Mouse (Mus musculus): ENCODE results near the gene Fbxo47. TPM values are rescaled to one million over a fixed set of nuclear protein-coding genes. Genes with fewer than 3 reads are reported as not detected.

Fbxo47 gene
- polyA plus RNA-seq (2016; fragmentation: Nextera tagmentation; extraction: Ambion mirVana) = 0.87 and 1.5 TPM in 2 replicates

DNA sequence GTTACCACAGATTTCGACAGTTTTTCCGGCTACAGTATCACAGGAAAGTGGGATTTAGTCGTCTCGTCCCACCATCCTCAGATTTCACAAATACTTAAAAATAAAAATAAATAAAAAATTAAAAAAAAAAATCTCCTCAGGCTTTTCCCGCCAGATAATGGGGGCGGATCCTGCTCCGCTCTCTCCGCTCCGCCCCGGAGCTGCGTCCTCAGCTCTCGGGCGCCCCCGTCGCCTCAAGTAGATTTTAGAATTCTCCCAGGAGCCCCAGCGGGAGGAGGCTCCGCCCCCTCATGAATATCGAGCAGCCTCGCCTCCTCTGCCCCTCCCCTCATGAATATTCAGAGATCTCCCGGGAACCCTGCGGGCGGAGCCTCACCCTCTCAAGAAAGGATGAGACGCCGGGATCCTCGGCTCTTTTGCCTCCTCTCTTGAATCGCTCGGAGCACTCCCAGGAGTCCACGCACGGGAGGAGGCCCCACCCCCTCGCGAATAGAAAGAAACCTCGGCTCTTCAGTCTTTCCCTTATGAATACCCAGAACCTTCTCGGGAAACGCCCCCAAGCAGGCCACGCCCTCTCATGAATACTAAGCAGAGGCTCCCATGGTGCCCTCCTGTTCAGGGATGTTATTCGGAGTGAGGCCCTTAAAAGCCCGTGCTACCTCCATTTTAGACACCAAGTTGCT lies at the start of gene Fbxo47:
Gene Fbxo47, minus strand, starts transcription at position 237 of the 683 bp plus-strand sequence.
- peak within 1 kb of the TSS; percentile 71 for H3K4me2 ChIP-seq

DNA sequence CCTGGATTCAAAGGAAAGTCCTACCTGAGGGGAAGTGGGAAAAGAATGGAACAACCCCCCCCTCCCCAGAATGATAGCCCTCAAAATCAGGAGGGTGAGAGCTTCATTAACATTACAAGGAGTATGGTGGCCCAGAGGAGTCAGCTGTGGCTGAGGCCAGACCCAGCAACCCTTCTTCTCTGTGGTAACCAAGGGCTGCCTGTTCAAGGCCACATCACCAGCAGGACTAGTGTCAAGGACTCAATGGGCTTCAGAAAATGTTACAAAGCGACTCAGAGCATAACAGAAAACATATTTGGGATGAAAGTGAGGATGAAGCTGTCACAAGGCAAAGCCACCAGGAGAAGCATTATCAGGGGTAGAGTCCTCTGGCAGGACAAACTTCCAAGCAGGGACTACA lies 49.6 kb upstream of the Fbxo47 start:
- H3K27ac ChIP-seq (ENCODE audit: poor library complexity, severe bottlenecking) = no peak overlapping the region
- ATAC-seq (ENCODE audit: insufficient number of reproducible peaks, low FRiP score) = no peak
- 71% methylated on average over 1 of the region's 1 CpGs for WGBS

More for the DNA sequence above, at the start of gene Fbxo47:
- H3K27me3 ChIP-seq (replicated peaks) = no peaks in the 10 kb centered on the region
- H3K36me3 ChIP-seq = no peaks in the 10 kb centered on the region
- H3K4me1 ChIP-seq (replicated peaks) = no peaks in the 10 kb centered on the region
- 0 out of 2 replicates have a peak, but pooled peaks cover 2% of the 10 kb centered on the region for H3K9me3 ChIP-seq (replicated peaks)
- peak within 1 kb of the TSS; percentile 70 for H3K27ac ChIP-seq (ENCODE audit: poor library complexity, severe bottlenecking)
- 0% methylated on average over 37 of the region's 37 CpGs for WGBS
- peak within 1 kb of the TSS; percentile 60 for H3K9ac ChIP-seq
- ATAC-seq (ENCODE audit: insufficient number of reproducible peaks, low FRiP score) = peak; percentile 93
- peak within 1 kb of the TSS; percentile 60 for H3K4me3 ChIP-seq

DNA sequence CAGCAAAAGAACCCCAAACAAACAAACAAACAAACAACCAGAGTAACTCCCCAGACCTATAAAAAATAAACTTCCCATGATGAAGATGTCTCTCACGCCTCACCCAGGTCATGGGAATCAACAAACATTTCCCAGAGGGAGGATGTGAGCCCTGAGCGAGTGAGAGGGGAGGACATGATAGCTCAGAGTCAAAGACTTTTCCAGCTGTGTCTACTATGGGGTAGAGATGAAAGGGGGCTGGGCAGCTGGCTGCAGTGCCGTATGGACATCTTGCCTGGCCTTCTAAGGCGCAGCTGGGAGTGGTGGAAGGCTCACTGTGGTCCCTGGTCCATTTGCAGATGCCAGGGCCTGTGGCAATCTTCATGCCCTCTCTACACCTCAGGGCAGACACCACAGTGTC lies 45.0 kb upstream of the Fbxo47 start:
- no peak overlapping the region for H3K27ac ChIP-seq (ENCODE audit: poor library complexity, severe bottlenecking)
- H3K27me3 ChIP-seq (replicated peaks) = peaks cover 4% of the 10 kb centered on the region; the same call in 1 of the 2 replicates
- no peak overlapping the region for H3K9ac ChIP-seq
- WGBS = 70% methylated on average over 4 of the region's 4 CpGs
- ATAC-seq (ENCODE audit: insufficient number of reproducible peaks, low FRiP score) = no peak
- no peaks in the 10 kb centered on the region for H3K36me3 ChIP-seq
- H3K4me1 ChIP-seq (replicated peaks) = no peaks in the 10 kb centered on the region
- H3K9me3 ChIP-seq (replicated peaks) = no peaks in the 10 kb centered on the region
- no peak overlapping the region for H3K4me2 ChIP-seq
- no peak overlapping the region for H3K4me3 ChIP-seq

More for the DNA sequence above, 49.6 kb upstream of the Fbxo47 start:
- Histone ChIP-seq H3K4me1 (replicated peaks) (no peaks in the 10 kb centered on the region), H3K36me3 (no peaks in the 10 kb centered on the region), H3K9ac (no peak overlapping the region), H3K9me3 (replicated peaks) (no peaks in the 10 kb centered on the region), H3K27me3 (replicated peaks) (peaks cover 9% of the 10 kb centered on the region), H3K4me2 (no peak overlapping the region), H3K4me3 (no peak overlapping the region)

DNA sequence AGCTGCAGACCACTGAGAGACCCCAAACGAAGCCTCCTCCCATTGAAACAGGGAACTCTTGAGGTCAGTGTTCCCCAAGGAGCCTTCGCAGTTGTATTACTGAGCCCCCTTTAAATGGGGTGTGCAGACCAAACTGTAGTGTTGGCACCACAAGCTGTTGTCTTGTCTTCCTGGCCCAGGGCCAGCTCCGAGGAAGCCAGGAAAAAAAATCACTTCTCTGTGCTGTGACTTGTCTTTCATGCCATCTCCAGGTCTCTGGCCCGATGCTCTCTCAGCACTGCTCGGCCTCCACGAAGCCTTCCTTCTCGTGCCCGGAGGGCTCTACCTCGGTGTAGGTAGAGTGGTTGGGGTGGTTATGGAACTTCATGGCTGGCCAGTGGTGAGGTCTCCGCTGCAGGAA lies 40.3 kb upstream of the Fbxo47 start:
- Histone ChIP-seq H3K27me3 (replicated peaks) (peaks cover 4% of the 10 kb centered on the region; the same call in 1 of the 2 replicates), H3K9me3 (replicated peaks) (peaks cover 1% of the 10 kb centered on the region; the same call in 1 of the 2 replicates), H3K36me3 (no peaks in the 10 kb centered on the region), H3K4me2 (no peak overlapping the region), H3K4me1 (replicated peaks) (no peaks in the 10 kb centered on the region), H3K27ac (ENCODE audit: poor library complexity, severe bottlenecking) (no peak overlapping the region), H3K9ac (no peak overlapping the region), H3K4me3 (no peak overlapping the region)
- WGBS = 89% methylated on average over 10 of the region's 10 CpGs
- no peak for ATAC-seq (ENCODE audit: insufficient number of reproducible peaks, low FRiP score)

DNA sequence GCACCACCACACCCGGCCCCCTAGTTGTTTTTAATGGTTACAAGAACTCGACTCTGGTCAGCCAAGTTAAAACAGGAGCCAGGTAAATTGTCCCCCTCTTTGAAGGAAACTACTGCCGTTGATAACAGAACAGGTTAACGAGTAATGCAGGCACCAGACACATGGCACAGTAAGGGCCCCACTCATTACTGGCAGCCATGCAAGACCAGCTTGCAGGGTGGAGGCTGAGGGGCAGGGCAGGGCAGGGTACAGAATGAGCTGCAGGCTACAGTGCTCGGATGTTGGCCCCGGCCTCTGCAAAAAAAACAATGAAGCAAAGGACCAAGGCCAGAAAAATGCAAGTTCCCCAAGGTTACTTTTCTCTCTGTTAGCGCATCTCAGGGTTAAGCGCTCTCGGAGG lies 39.7 kb upstream of the Fbxo47 start:
- Histone ChIP-seq H3K27ac (ENCODE audit: poor library complexity, severe bottlenecking) (no peak overlapping the region), H3K36me3 (no peaks in the 10 kb centered on the region), H3K27me3 (replicated peaks) (no peaks in the 10 kb centered on the region), H3K9ac (no peak overlapping the region), H3K4me1 (replicated peaks) (no peaks in the 10 kb centered on the region), H3K9me3 (replicated peaks) (peaks cover 3% of the 10 kb centered on the region; the same call in 1 of the 2 replicates), H3K4me2 (no peak overlapping the region), H3K4me3 (no peak overlapping the region)
- WGBS = 80% methylated on average over 9 of the region's 9 CpGs
- no peak for ATAC-seq (ENCODE audit: insufficient number of reproducible peaks, low FRiP score)

DNA sequence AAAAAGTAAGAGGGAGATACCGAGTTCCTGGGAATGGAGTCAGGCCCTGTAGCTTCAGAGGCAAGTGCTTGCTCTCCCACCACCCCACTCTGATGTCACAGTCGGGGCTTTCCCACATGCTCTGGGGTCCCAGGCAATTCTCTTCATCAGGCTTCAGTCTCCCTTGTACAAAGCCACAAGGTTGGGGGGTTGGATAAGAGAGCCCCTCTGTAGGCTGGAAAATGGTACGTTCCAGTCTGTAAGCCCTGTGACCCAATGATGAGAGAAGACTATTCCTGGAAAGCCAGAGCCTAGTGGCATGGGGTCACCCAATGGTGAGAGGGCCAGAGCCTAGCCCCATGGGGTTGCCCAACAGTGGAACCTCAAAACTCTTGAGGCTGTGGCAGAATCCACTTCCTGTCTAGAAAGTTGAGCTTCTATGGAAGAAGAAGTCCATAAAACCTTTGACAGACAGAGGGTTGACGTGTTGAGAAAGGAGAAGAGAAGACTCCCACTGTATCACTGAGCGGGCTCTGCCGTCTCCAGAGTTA lies 32.1 kb upstream of the Fbxo47 start:
- Histone ChIP-seq H3K9me3 (replicated peaks) (peaks cover 3% of the 10 kb centered on the region), H3K27me3 (replicated peaks) (no peaks in the 10 kb centered on the region), H3K4me2 (no peak overlapping the region), H3K36me3 (no peaks in the 10 kb centered on the region), H3K27ac (ENCODE audit: poor library complexity, severe bottlenecking) (no peak overlapping the region), H3K4me1 (replicated peaks) (no peaks in the 10 kb centered on the region), H3K9ac (no peak overlapping the region), H3K4me3 (no peak overlapping the region)
- 85% methylated on average over 6 of the region's 6 CpGs for WGBS
- ATAC-seq (ENCODE audit: insufficient number of reproducible peaks, low FRiP score) = no peak

DNA sequence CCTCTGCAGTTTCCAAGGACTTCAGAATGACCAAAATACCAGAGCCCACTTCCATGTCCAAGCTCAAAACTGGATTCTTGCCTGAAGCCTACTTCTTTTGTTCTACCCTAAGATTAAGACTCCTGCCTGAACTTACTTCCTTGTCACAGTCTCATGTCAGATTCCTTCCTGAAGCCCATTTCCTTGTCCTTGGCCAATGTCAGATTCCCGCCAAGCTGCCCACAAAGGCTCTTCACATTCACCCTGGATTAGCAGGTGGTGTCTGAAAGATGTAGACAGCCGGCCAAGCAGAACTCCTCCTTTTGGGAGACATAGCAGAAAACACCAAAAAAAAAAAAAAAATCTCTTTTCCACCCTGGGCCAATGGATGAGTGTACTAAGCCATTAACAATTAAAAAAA lies 31.5 kb upstream of the Fbxo47 start:
- no peak overlapping the region for H3K9ac ChIP-seq
- H3K4me1 ChIP-seq (replicated peaks) = no peaks in the 10 kb centered on the region
- ATAC-seq (ENCODE audit: insufficient number of reproducible peaks, low FRiP score) = no peak
- H3K4me3 ChIP-seq = no peak overlapping the region
- no peak overlapping the region for H3K4me2 ChIP-seq
- 74% methylated on average over 2 of the region's 2 CpGs for WGBS
- no peaks in the 10 kb centered on the region for H3K36me3 ChIP-seq
- H3K27ac ChIP-seq (ENCODE audit: poor library complexity, severe bottlenecking) = no peak overlapping the region
- H3K9me3 ChIP-seq (replicated peaks) = peaks cover 3% of the 10 kb centered on the region
- H3K27me3 ChIP-seq (replicated peaks) = no peaks in the 10 kb centered on the region

DNA sequence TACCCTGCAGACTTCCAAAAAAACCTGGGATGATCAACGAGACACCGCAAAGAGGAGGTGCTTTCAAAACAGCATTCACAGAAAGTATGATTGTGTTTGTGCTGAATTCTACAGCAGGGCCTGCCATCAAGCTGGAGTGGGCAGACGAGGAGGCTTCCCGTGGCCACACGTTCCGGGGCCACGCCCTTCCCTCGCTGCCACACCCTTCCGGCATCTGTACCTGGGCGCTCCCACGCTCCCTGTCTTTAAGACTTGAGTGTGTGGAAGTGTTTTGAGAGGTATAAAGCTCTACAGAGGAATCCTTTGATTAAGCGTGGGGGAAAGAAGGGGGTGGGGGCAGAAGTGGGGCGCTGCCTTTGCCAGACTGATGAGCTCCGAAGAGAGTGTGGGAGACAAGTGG lies 29.2 kb upstream of the Fbxo47 start:
- H3K9ac ChIP-seq = no peak overlapping the region
- ATAC-seq (ENCODE audit: insufficient number of reproducible peaks, low FRiP score) = no peak
- WGBS = 82% methylated on average over 14 of the region's 14 CpGs

DNA sequence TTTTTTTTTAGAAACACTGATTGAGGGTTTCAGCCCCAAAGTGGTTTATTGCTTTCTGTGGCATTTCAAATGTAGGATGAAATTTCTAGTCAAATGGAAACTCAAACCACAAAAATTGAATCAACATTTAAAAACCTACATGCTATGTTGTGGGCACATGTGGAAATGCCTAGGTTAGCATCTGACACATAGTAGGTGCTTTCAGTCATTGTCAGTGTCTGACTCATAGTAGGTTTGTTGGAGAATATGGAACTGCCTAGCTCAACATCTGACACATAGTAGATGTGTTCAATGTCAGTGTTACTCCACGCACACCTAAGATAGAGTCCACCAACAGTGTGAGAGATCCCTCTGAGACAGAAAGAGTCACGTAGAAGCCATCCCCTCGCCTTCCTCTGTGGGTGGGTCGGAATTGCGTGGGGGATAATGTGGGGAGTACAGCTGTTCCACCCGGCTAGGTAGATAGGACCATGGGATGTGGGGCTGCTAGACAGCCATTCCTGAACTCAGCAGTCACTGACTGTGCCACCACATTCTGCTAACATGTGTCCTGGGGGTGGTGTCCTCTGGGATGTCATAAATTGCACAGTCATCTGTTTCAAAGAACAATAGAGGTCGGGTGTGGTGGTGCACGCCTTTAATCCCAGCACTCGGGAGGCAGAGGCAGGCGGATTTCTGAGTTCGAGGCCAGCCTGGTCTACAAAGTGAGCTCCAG lies 24.8 kb upstream of the Fbxo47 start:
- Histone ChIP-seq H3K9me3 (replicated peaks) (no peaks in the 10 kb centered on the region), H3K36me3 (no peaks in the 10 kb centered on the region), H3K4me3 (no peak overlapping the region), H3K27me3 (replicated peaks) (0 out of 2 replicates have a peak, but pooled peaks cover 4% of the 10 kb centered on the region), H3K9ac (no peak overlapping the region), H3K27ac (ENCODE audit: poor library complexity, severe bottlenecking) (no peak overlapping the region), H3K4me1 (replicated peaks) (no peaks in the 10 kb centered on the region), H3K4me2 (no peak overlapping the region)
- ATAC-seq (ENCODE audit: insufficient number of reproducible peaks, low FRiP score) = no peak
- 82% methylated on average over 11 of the region's 11 CpGs for WGBS

More for the DNA sequence above, 29.2 kb upstream of the Fbxo47 start:
- H3K4me1 ChIP-seq (replicated peaks) = no peaks in the 10 kb centered on the region
- H3K4me3 ChIP-seq = no peak overlapping the region
- no peaks in the 10 kb centered on the region for H3K36me3 ChIP-seq
- no peak overlapping the region for H3K27ac ChIP-seq (ENCODE audit: poor library complexity, severe bottlenecking)
- no peak overlapping the region for H3K4me2 ChIP-seq
- H3K27me3 ChIP-seq (replicated peaks) = no peaks in the 10 kb centered on the region
- H3K9me3 ChIP-seq (replicated peaks) = no peaks in the 10 kb centered on the region; the same call in 1 of the 2 replicates

DNA sequence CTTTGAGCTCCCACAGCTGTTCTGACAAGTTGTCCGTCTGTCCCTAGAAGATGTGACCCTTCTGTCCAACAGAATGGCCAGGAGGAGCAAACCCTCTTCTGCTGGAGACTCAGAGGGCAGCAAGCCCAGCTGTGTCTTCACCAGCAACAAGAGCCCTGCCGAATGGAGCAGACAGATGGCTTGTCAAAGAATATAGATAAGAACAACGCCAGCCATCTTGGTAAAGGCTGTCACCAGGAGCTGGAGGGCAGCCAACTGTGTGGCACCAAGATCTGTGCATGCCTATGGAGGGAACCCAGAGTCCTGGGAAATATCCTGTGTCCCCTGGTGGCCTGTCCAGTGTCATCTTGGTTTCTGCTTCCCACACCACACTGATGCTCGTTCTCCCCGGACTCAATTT lies 24.0 kb upstream of the Fbxo47 start:
- Histone ChIP-seq H3K4me1 (replicated peaks) (no peaks in the 10 kb centered on the region), H3K4me3 (no peak overlapping the region), H3K27me3 (replicated peaks) (0 out of 2 replicates have a peak, but pooled peaks cover 4% of the 10 kb centered on the region), H3K9ac (no peak overlapping the region), H3K4me2 (no peak overlapping the region), H3K27ac (ENCODE audit: poor library complexity, severe bottlenecking) (no peak overlapping the region), H3K9me3 (replicated peaks) (no peaks in the 10 kb centered on the region), H3K36me3 (no peaks in the 10 kb centered on the region)
- no peak for ATAC-seq (ENCODE audit: insufficient number of reproducible peaks, low FRiP score)
- 50% methylated on average over 5 of the region's 5 CpGs for WGBS

DNA sequence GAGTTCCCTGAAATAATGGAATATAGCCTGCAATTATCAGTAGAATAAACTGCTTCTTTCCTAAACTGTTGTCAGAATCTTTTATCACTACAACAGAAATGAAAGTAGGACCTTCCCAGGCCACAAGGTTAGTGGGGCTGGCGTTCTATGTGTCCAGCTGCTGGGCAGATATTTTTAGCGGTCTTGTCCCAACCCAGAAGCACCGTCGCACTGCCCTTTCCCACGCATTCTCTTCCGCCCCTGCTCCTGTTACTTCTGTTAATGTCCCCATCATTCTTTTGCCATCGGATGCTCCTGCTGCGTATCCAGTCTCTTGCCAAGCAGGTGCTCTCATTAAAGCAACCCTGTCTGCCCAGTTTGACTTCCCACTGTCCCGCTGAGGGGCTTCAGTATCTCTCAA lies 23.0 kb upstream of the Fbxo47 start:
- Histone ChIP-seq H3K9ac (no peak overlapping the region), H3K4me3 (no peak overlapping the region), H3K36me3 (no peaks in the 10 kb centered on the region), H3K4me1 (replicated peaks) (no peaks in the 10 kb centered on the region), H3K27me3 (replicated peaks) (0 out of 2 replicates have a peak, but pooled peaks cover 4% of the 10 kb centered on the region), H3K9me3 (replicated peaks) (no peaks in the 10 kb centered on the region), H3K4me2 (no peak overlapping the region), H3K27ac (ENCODE audit: poor library complexity, severe bottlenecking) (no peak overlapping the region)
- WGBS = 84% methylated on average over 9 of the region's 9 CpGs
- no peak for ATAC-seq (ENCODE audit: insufficient number of reproducible peaks, low FRiP score)

Measured in heart, embryonic 12.5 days (tissue).